Mouse (Mus musculus): ENCODE measurements around the gene Kcnma1.

DNA sequence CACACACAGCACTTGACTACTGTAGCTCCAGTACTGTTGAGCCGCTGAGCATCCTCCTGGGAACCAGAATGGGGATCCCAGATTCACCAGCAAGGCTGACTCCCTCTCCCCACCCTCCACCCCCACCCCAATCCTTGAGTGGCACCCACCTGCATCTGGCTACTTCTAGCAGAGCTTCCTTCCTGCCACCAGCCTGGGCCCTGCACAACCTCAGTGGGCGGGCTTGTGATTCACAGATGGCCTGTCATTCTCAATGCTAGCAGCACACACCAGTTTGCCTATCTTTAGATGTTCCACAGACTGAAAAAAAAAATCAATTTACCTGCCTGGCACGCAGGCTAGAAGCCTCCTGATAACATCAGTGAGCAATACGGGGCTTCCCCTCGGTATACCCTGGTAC, 116.5 kb downstream of the Kcnma1 start:
- TF ChIP-seq CTCF (conservative IDR thresholded peaks at IDR 0.05; ENCODE audit: insufficient read depth, insufficient read length, low read depth, low read length) (no peak), POLR2A (IDR thresholded peaks at IDR 0.05; ENCODE audit: low read depth, low read length) (no peak)
